Mouse (Mus musculus): ENCODE measurements around the gene Acss1.

The Acss1 gene

DNA sequence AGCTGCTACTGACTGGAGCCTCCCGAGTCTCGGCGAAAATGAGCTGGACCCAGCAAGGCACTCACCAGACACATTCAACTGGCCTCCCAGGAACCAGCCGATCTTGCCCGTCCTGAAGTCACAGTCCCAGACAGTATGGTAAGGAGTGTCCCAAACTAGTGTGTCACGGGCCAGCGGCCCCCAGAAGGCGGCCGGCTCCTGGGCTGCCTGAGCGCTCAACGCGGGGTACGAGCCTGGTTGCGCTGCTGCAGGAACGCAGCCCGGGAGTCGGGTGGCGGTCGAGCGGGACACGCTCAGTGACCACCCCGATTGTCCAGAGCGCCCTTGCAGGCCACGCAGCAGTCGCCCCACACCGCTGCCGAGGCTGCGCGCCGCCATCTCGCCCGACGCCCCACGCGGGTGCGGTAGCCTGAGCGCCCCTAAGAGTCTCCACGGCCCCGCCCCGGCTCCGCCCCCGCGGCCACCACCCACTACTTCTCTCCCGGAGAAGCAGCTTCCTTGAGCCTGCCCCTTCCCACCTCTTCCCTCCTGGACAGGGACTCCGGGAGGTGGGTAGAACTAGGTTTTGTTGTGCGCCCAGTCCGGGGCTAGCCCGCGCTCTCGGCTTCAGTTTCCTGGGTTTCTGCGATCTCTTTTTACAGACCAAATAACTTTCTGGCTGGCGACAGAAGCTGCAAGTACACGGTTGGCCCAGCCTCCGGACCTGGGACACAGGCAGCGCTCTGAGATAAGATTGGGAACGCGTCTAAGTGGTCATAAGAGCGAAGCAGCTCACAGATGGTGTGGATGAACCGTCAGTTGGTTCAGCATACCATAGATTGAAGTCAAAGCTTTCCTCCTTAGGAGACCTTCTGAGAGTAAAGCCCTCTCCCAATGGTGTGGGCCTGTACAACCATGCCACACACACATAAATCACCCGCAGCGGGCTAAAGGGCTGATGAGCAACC is at the start of gene Acss1:
Acss1 (minus strand) TSS at position 681 of the 947 bp plus-strand sequence.
- DNase-seq (ENCODE audit: low spot score in 2 of 2) = peak; percentile 8 to 53

DNA sequence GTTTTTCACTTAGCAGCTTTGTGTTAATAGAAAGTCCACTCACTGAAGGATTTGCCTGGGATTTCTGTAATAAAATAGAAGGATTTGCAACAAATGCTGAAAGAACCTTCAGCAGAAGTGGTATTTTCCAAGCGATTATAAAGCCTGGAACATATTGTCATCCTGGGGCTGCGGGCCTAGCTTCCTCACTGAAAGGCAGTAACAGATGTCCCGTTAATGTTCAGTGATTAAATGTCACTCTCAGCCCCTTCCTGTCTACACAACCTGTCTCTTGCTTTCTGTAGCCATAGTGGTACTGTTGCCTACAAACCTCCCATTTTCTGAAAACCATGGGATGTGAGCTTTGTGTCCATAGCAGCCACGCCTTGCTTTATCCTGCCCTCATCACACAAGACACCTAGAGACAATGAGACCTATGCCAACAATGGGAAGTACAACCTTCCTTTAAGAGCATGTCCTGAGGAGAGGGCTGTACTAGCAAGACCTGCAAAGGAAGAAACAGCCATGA is 43.9 kb upstream of the Acss1 start:
- no peak for DNase-seq (ENCODE audit: low spot score in 2 of 2)

DNA sequence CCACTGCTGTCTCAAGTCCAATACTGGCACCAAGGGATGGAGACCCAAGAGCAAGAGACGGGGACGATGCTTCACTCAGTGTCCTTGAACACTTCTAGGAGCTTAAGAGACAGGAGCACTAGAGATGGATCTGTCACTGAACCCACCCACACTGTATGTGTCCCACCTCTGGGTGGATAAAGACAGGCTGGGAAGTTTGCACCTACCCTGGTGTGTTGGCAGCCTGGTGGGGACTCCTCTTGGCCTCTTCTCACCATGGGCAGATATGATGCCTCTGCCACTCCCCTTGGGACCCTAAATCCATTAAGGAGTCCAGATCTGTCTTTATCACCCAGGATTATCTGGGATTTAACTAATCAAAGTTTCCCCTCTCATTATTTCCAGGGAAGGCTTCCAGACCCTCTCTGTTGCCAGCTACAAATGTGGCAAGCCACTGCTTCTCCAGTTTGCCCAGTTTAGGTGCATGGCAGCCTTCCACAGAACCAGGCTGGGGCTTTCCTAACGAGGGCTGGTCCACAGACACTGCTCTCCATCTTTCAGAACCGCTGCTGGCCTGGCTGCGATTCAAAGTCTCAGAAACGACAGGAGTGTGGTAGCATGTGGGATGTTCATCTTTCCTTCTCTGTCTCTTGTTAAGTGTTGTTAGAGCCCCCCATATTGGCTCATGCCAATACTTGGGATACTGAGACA is 23.3 kb upstream of the Acss1 start:
- no peak for DNase-seq (ENCODE audit: low spot score in 2 of 2)

DNA sequence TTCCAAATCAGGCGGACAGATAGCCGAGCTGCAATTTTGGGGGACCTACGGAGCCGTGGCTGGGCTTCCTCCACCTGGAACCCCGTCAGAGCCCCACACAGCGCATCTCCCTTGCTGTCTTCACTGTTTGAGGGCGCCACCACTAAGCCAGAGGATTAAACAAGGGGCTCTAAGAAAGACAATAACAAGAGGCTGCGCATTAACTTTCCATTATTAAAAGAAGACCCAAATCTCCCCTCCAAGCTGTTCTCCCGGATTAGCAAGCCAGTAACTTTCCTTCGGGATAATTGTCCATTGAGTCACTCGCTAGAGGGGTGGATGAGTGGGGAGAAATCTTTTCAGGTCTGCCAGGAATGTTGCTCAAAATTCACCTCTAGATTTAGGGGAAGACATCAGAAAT is 21.9 kb upstream of the Acss1 start:
- DNase-seq (ENCODE audit: low spot score in 2 of 2) = no peak

DNA sequence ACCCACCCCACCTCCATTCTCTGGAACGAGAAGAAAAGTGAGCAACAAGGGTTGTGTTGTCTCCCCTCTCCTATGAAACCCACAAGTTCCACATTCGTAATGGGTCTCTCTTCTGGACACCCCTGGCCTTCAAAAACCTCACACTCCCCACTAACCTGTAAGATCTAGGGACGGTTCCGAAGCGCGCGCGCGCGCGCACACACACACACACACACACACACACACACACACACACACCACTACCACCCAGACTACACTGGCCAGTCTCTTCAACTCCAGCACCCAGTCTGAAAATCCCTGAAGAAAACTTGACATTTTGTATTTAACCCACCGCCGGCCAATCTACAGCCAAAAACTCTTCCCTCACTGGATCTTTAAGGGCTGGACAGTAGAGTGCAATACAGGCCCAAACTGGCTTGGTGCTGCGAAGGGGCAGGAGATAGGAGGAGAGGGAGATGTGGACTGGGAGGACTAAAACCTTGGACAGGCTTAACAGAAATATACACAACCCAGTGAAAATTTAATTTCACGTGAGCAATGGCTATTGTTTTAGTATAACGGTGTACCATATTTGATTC is 21.0 kb upstream of the Acss1 start, which contains the start of gene Vsx1:
Vsx1 (minus strand) TSS at position 138 of the 578 bp plus-strand sequence.
- DNase-seq (ENCODE audit: low spot score in 2 of 2) = no peak

DNA sequence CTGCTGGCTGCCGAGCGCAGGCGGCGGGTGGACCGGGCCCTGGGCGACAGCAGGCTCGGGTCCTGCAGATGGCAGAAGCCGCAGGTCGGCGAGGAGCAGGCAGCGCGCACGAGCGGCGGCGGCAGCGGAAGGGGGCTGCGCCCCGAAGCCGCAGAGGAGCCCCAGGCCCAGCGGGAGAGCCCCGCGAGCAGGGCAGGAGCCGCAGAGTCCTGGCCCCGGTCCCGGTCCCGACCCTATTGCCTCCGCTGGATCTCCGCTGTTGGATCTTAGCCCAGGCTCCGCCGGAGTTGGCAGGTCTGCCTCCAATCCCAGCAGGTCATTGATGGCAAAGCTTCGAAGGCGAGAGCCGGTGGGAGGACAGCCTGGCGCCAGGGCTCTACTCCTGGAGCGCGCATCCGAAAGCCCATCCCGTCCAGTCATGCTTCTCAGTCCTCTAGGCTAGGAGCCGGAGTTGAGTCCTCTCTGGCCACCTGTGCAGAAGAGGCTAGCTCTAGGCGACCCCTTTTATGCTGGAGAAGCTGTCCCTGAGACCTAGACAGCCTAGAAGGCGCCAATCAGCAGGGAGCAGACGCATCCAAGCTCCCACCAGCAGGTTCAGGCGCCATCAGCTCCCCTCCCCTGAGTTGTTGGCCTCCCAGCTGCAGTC is 20.4 kb upstream of the Acss1 start:
- no peak for DNase-seq (ENCODE audit: low spot score in 2 of 2)

DNA sequence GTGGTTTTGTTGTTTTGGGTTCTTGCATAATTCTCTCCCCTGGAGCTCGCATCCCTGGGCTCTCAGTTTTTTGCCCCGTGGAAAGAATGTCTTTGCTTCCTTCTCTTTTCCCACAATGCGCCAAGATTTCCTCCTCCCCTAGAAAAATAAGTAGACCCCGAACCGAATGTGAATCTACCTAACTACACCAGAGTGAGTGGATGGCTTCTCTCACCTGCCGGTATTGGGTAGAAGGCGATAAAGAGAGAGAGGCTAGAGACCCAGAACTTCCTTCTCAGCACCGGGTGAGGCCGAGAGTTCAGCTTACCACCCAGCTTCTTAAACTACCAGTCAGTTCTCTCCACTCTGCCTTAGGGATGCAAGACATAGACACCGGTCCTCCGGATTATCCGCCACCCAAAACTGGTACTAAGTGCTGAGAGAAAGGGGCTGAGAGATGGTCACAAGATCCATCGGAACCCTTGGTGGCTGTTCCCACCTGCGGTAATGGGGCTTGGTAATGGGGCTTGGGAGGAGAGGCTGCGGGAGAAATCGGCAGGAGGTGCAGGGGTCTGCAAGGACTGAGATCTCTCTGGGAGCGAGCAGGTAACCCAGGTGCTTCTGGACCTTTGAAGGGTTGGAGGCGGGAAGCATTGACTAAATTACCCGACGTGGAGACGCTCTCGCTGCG is 19.7 kb upstream of the Acss1 start:
- no peak for DNase-seq (ENCODE audit: low spot score in 2 of 2)

DNA sequence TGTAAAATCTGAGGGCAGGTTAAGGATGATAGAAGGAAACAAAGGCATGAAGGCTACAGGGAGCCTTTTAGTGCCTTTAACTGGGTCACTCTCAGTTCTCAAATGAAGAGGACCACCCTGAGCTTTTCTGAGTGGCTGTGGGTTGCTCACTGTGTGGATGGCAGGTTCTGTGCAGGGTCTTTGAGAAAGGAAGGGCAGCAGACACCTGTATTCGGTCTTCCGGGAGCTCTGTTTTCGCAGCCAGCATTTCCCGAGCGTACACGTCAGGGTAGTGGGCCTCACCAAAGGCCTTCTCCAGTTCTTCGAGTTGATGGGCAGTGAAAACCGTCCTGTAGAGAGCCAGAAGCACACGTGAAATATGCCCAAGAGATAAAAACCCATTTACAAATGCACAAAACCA is 17.1 kb upstream of the Acss1 start:
- no peak for DNase-seq (ENCODE audit: low spot score in 2 of 2)

DNA sequence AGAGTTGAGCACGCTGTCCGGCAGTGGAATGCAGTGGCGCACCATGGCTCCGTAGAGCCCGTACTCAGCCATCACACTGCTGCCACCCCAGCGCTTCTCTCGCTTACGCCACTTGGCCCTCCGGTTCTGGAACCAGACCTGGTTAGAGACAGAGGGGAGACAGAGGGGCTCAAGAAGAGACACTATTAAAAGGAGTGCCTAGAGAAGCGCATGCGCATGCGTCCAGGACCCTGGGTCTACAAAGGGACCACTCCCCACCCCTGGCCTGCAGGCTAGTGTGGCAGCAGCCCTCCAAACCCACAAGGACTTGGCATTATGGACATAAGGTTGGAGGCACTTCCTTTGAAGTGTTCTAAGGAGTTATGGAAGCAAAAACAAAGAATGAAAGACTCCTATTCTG is 16.2 kb upstream of the Acss1 start:
- DNase-seq (ENCODE audit: low spot score in 2 of 2) = no peak

DNA sequence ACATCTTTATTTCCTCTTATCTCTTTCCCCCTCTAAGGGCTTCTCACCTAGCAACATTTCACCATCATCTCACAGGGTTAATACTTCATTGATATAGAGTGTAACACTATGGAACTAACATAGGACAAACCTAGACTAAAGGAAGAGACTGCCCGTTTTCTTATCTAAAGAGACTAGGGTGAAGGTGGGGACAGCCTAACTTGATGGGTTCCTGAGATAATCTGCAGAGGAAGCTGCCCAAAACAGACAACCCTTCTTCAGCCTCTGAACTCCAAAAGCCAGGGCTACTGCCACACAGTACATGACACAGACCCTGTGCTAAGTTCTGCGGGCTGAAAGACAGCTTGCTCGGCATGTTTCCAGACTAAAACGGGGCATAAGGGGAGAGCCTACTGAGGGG is 13.3 kb upstream of the Acss1 start:
- no peak for DNase-seq (ENCODE audit: low spot score in 2 of 2)

DNA sequence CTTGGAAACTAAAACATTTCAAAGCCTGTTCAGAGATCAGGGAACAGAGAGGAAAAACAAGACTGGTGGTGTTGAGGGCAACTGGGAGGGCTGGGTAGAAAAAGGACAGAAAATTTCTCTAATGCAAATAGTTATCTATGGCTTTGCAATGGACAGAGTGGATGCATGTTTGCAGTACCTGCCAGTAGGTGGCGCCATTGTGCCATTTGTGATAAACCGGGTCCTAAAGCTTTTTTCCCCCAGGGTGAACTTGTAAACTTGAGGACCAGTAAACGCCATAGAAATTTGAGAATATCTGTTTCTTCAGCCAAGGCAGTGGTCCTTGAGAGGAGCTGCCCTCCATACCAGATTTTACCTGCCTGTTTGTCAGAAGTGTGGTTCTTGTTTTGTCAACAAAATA is 10.1 kb upstream of the Acss1 start:
- DNase-seq (ENCODE audit: low spot score in 2 of 2) = peak; percentile 63 to 78

DNA sequence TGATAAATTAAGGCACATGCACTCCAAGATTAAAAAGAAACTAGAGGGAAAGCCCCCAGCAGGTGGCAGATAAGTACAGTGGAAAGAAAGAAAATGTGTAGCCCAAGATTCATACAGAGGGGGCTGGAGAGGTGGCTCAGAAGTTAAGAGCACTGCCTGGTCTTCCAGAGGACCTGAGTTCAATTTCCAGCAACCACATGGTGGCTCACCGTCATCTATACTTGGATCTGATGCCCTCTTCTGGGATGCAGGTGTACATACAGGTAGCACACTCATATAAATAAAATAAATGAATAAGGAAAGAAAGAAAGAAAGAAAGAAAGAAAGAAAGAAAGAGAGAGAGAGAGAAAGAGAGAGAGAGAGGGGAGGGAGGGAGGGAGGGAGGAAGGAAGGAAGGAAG is 7.2 kb upstream of the Acss1 start:
- DNase-seq (ENCODE audit: low spot score in 2 of 2) = no peak

DNA sequence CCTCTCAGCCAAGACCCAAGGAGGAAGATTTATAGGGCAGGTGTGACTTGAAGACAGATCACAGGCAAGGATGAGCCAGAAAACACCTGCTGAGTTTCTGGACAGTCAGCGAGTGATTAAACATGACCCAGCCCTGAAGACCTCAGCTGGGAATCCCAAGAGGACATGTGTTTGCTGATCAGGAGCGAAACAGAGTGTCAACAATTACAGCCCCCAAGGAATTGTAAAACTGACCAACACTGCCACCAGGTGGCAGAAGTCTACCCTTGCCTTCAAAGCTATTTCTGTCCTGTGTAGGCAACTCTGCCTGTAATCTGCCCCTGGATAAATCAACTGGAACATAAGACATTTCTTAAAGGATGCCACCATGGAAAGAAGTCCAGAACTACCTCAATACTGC is 6.6 kb upstream of the Acss1 start:
- DNase-seq (ENCODE audit: low spot score in 2 of 2) = peak; percentile 45 to 79

DNA sequence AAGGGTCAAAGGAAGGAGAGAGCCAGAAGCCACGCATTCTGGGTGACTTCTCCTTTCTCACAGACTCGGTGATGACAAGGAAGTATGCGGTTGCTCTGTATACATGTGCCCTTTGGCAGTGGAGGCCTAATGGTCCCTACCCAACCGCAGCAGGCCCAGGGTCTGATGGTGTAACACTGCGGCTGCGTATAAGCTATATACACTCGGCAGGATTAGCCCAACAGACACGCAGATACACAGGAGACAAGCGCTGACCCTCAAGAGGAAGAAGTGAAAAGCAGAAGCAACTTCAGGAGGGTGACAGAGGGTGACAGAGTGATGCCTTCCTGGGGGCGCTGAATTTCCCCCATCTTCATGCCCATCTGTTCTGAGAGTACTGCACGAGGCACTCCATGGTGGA is 5.6 kb upstream of the Acss1 start:
- peak; percentile 25 to 84 for DNase-seq (ENCODE audit: low spot score in 2 of 2)

DNA sequence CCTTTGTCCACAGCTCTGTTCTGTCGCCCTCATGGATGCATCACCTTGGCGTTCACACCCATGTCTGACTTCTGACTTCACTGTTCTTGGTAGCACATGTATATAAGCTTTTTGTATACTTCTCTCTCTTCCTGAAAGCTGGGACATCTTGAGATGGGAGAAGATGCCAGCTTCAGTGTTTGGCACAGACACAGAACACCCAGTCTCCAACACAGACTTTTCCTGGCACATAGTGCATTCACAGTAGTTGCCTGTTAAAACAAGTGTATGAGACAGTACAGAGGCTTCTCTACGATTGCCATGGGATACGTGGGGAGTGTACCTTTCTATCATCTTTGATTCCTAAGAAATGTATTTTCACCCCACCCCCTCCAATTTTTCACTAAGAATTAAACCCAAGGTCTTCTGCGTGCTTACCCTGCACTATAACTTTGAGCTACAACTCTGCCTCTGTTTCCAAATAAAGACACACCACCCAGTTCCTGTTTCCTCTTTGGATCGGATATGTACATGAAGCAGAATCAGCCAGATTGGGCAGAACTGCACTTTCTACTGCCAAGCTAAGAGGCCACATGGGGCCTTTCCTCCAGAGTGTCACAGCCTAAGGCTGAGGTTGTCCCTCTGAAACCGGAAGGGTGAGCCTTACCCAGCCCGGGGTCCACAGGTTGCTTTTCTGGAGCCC is 3.5 kb upstream of the Acss1 start:
- DNase-seq (ENCODE audit: low spot score in 2 of 2) = no peak

DNA sequence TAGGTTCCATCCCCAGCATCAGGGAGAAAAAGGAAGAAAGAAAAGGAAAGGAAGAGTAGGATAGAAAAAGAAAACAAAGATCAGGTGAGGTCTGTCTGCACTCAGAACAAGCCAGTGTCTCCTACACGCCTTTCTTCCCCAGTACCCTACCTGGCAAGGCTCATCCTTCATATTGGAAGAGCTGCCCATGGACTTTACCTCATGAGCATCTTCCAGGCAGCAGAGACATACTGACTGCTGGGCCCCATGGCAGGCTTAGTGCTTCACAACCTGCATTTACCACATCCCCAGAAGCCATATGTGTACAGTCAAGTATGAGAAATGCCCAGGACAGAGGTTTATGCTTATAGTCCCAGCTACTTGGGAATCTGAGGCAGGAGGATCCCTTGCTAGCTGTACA is 2.6 kb upstream of the Acss1 start:
- no peak for DNase-seq (ENCODE audit: low spot score in 2 of 2)

DNA sequence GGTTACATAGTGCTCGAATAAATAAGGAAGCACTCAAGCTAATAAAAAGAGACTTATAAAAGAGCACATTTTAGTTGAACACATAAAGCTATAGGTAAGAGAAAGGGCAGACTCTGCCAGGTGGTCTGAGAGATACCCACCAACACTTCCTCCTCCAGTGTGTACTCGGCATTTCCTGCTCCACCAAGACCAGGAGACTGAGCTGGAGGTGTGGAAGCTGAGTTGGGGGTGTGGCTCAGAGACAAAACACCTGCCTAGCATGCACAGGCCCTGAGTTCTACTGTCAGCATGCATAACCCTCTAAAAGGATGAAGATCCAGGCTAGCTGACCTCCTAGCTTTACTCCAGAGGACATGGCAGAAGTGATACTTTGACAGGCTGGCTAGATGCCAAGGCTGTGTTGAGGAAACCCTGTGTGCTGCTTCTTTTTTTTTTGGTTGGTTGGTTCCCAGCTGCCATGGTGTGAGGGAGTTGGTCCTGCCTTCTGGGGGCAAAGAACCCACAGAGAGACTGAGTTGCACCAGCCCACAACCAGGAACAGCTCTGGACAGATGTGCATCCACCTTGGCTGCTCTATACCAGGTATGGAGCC is 1.2 kb upstream of the Acss1 start:
- peak in 1 of 2 experiments; percentile 52 for DNase-seq (ENCODE audit: low spot score in 2 of 2)

DNA sequence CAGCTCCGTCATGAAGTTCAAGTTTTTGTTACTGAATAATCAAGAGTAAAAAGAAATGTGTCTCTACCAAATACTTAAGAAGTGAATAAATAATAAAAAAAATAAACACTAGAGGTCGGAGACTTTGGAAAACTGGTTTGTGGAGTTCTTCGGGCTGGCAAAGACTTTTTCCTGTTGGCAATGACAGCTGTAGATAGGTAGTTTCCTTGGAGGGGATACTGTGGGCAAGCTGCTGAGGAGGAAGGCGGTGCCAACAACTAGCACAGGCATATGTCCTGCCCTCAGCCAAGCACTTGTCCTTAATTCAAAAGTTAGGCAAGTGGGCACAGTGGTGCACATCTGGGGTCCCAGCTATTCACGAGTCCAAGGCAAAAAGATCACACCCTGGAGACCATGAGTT is 656 bp upstream of the Acss1 start:
- DNase-seq (ENCODE audit: low spot score in 2 of 2) = no peak

DNA sequence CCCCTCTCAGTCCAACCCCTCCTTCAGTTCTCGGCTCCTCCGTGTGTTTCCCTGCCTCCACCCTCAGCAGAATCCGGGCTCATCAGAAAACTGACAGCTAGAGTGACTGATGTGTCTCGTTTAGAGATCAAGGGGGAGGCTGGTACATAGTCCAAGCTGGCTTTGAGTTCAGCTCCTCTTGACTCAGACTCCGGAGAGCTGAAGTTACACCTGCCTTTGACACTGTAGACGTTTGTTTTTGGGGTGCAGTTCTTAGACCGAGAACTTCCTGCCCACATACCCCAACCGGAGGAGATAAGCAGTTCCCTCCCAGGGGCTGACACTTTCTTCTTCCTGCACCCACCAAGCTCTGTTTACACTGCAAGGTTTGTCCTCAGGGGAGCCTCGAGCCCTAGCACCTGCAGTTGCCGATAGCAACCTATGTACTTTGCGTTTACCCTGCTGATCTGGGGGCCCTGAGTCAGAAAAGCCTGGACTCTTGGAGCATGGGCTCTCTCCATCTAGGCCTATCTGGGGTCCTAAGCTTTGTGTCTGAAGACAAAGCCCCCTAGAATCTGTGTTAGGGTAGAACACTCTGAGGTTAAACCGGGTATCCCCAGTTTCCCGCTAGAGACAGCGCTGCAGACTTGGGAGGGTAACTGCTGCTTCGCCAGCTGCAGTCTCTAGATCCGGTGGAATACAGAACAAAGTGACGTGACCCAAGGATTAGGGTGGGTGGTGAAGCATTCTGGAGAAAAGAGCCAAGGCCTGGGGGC is 1.1 kb downstream of the Acss1 start:
- DNase-seq (ENCODE audit: low spot score in 2 of 2) = peak; percentile 64 to 76

DNA sequence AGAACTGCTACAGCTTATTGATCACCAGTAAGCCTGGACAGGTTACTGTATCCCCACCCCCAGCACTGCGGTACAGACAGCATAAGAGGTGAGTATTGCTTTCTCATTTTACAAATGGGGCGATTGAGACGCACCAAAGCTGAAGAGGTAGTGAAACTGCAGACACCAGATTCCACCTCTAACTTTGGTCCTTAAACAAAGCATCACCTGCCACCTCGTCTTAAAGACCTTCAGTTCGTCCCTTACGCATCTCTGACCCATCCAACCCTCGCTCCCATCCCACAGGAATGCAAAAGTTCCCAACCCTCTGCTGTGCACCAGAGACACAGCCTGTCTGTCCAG is 1.6 kb downstream of the Acss1 start:
- DNase-seq (ENCODE audit: low spot score in 2 of 2) = no peak

Measured in natural killer cell, adult 2 months (primary cell).